Mouse (Mus musculus) intestine, embryonic 16.5 days (tissue): ENCODE measurements around the gene Rpap2. TPM values are rescaled to one million over a fixed set of nuclear protein-coding genes. Genes with fewer than 3 reads are reported as not detected.

Source experiments
- ATAC-seq: fragments of 200-750 bp; cut with Nextera tagmentation; 2 replicates; pipeline ENCODE4 v1.8.0; 2017; ENCODE audit warnings: moderate TSS enrichment, moderate library complexity
- H3K27ac ChIP-seq: fragments of 300-500 bp; sonication (generic); 2 replicates; pipeline ENCODE4 v1.5.1; 2014; ENCODE audit warnings: mild to moderate bottlenecking, low read length
- H3K27me3 ChIP-seq: fragments of 300-500 bp; sonication (generic); replicated peaks from 2 replicates; pipeline ENCODE4 v1.6.1; 2014; ENCODE audit warnings: low read length, control low read depth, mixed read lengths; ENCODE audit not compliant: control insufficient read depth, insufficient read depth
- H3K36me3 ChIP-seq: fragments of 300-500 bp; sonication (generic); 2 replicates; pipeline ENCODE4 v1.6.1; 2014; ENCODE audit warnings: low read length, control low read depth; ENCODE audit not compliant: control insufficient read depth, insufficient read depth
- H3K4me1 ChIP-seq: fragments of 300-500 bp; sonication (generic); 2 replicates; pipeline ENCODE4 v1.6.1; 2014; ENCODE audit warnings: low read length, control low read depth, mixed read lengths; ENCODE audit not compliant: control insufficient read depth, insufficient read depth
- H3K4me2 ChIP-seq: fragments of 300-500 bp; sonication (generic); 2 replicates; pipeline ENCODE4 v1.6.1; 2014; ENCODE audit warnings: low read depth, low read length, control low read depth
- H3K4me3 ChIP-seq: fragments of 300-500 bp; sonication (generic); 2 replicates; pipeline ENCODE4 v1.5.1; 2014; ENCODE audit warnings: mild to moderate bottlenecking, low read length
- H3K9ac ChIP-seq: fragments of 300-500 bp; sonication (generic); 2 replicates; pipeline ENCODE4 v1.6.1; 2014; ENCODE audit warnings: low read depth, low read length
- H3K9me3 ChIP-seq: fragments of 300-500 bp; sonication (generic); 2 replicates; pipeline ENCODE4 v1.6.1; 2016; ENCODE audit warnings: low read length, control low read depth; ENCODE audit not compliant: control insufficient read depth
- WGBS: fragments of 180-500 bp; shearing (Covaris S2); extraction: QIAGEN DNeasy Blood & Tissue Kit; methylation state at CpG from one replicate; pipeline ENCODE4 v1.1.7; 2014; 5-methylcytosine and 5-hydroxymethylcytosine counted together
- polyA plus RNA-seq: library from polyadenylated mRNA; unstranded; fragments of >200 nt; fragmentation: Nextera tagmentation; extraction: Ambion mirVana; gene quantifications from 2 replicates; pipeline ENCODE4 v1.2.1, GENCODE M21; 2015

Gene Rpap2
- polyA plus RNA-seq, 1 experiment from 2014 or later, result 13.8 TPM

DNA sequence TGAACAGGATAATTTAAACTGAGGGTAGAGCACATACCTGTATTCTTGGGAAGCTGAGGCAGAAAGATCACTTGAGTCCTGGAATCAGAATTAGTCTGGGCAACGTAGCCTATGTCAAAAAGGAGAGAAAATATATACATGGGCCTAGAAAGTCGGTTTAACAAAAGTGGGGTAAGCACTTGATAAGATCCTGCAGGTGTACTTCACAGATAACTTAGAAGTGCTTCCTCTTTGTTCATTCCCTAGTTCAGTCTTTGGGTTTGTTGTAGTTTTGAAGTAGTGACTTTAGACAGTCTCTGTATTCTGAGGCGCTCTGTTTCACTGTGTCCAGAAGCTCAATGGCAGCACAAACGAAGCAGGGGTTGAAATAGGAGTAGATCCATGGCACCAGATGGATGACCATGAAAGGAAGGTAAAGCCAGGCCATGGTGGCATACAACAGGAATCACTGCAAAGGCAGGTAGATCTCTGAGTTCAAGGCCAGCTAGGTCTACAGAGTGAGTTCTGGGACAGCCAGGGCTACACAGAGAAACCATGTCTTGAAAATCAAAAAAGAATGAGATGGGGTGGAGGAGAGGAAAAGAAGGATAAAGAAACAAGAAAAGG lies 55.0 kb downstream of the Rpap2 start:
- Histone ChIP-seq H3K27me3 (no peaks in the 10 kb centered on the region), H3K9me3 (no peaks in the 10 kb centered on the region), H3K9ac (no peak overlapping the region), H3K36me3 (no peaks in the 10 kb centered on the region), H3K4me1 (0 out of 2 replicates have a peak, but pooled peaks cover 4% of the 10 kb centered on the region), H3K27ac (no peak overlapping the region), H3K4me3 (no peak overlapping the region), H3K4me2 (no peak overlapping the region)
- no peak for ATAC-seq
- WGBS, result 90% methylated on average over 4 of the region's 4 CpGs

DNA sequence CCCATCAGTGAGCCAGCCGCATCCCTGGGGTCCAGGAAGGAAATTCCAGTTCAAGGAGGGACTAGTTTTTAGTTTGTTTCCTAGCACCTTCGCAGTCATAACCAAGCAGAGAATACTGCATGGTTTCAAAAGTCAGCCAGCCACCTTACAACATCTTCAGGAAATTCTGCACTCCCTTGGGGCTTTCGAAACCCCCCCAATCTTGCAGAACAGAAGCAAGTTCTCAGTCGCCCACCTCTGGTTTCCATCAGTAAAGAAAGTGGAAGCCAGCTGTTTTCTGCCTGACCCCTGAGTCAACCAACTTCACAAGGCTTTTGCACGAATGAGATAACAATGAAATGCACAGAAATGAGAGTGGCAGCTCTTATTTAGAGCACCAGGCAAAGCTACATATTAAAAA lies 81.2 kb downstream of the Rpap2 start:
- Histone ChIP-seq H3K36me3 (no peaks in the 10 kb centered on the region), H3K4me2 (no peak overlapping the region), H3K9me3 (no peaks in the 10 kb centered on the region), H3K4me1 (no peaks in the 10 kb centered on the region), H3K9ac (no peak overlapping the region), H3K4me3 (no peak overlapping the region), H3K27ac (no peak overlapping the region), H3K27me3 (no peaks in the 10 kb centered on the region)
- no peak for ATAC-seq
- WGBS, result 66% methylated on average over 5 of the region's 5 CpGs

DNA sequence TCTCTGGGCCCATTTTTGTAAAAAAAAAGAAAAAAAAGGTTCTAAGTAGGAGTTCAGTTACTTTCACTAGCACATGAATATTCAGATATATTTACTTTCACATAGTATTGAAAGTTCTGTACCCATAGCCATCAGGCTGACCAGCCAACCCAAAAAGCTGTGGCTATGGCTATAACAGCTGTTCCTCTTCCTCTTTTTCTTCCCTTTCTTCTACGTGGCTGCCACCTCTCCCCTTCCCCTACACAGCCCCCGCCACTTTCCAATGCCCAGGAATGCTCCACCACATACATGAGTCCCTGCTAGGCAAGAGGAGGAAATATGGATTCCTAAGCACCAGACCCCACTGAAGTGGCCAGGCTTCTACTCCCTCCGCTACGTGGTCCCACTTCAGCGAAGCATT lies 84.1 kb downstream of the Rpap2 start:
- H3K27me3 ChIP-seq, result no peaks in the 10 kb centered on the region
- no peak overlapping the region for H3K27ac ChIP-seq
- no peaks in the 10 kb centered on the region for H3K36me3 ChIP-seq
- H3K9ac ChIP-seq, result no peak overlapping the region
- H3K9me3 ChIP-seq, result no peaks in the 10 kb centered on the region
- no peak overlapping the region for H3K4me3 ChIP-seq
- no peaks in the 10 kb centered on the region for H3K4me1 ChIP-seq
- 84% methylated on average over 5 of the region's 5 CpGs for WGBS
- ATAC-seq, result no peak
- H3K4me2 ChIP-seq, result no peak overlapping the region

DNA sequence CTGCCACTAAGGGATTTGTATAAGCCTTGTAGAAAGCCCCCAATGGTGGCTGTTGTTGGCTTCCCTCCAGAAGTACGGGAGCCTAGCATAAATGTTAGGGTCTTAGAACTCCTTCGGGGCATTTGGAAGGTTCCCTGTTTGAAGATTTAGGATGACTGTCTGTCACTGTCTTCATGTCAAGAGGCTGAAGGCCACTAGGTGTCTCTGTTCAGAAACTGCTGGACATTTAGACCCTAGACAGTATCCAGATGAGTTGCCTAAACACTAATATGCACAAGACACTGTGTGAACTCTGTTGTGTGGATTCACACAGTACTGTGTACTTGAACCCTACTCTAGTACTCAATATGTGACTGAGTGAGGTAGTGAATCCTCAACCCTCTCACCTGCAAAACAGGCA lies 87.2 kb downstream of the Rpap2 start:
- Histone ChIP-seq H3K4me3 (no peak overlapping the region), H3K27me3 (no peaks in the 10 kb centered on the region), H3K27ac (no peak overlapping the region), H3K4me1 (peaks cover 9% of the 10 kb centered on the region), H3K9ac (no peak overlapping the region), H3K36me3 (no peaks in the 10 kb centered on the region), H3K4me2 (no peak overlapping the region), H3K9me3 (no peaks in the 10 kb centered on the region)
- WGBS, result 79% methylated on average over 2 of the region's 2 CpGs
- no peak for ATAC-seq

- peaks cover 9% of the 10 kb centered on the region for H3K4me1 ChIP-seq
- H3K27me3 ChIP-seq, result no peaks in the 10 kb centered on the region
- WGBS, result 92% methylated on average over 5 of the region's 5 CpGs
- H3K27ac ChIP-seq, result no peak overlapping the region
- H3K9me3 ChIP-seq, result no peaks in the 10 kb centered on the region
- H3K9ac ChIP-seq, result no peak overlapping the region
- no peak overlapping the region for H3K4me2 ChIP-seq
- H3K4me3 ChIP-seq, result no peak overlapping the region
- no peaks in the 10 kb centered on the region for H3K36me3 ChIP-seq
- ATAC-seq, result no peak
These were observed 90.0 kb downstream of the Rpap2 start for GRCm38 (mm10) chr5:107687161-107687560.

DNA sequence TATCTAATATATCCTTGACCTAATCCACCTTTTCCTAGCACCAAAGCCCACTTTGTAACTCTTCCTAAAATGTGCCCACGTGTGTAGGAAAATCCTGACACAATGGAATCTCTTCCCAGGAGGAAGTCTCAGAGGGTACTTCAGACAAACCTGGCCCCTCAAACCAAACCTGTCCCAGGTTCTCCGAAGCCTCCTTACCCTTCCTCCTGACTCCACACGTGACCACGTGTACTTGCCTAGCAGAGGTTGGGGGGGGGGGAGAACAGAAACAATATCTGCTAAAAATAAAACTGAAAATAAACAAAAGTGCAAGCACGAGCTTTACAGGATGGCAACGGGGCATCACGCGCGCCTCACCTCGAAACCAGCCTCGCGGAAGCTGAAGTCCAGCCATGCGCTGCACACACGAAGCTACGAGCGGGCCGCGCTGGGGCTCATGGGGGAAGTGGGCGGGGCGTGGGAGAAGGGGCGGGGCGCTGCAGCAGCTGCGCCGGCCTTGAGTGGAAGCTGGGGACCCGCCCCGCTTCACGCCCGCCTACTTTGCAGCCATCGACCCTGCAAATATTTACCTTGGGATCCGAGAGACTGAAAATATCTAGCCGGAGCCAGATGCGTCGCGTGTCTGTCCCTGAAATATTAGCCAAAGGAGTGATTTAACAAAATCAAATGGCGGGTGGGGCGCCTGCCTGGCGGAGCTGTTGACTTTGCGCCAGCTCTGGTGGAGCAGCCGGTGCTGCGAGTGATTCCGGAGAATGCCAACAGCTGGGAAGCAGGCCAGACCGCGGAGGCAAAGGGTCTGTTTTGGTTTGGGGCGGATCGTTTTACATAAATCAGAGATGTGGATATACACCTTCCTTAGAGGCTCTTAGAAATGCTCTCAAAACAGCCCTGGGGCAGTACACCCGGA lies 90.7 kb downstream of the Rpap2 start:
- no peak overlapping the region for H3K27ac ChIP-seq
- WGBS, result 11% methylated on average over 46 of the region's 46 CpGs
- H3K9ac ChIP-seq, result peak overlapping the region; percentile 46

DNA sequence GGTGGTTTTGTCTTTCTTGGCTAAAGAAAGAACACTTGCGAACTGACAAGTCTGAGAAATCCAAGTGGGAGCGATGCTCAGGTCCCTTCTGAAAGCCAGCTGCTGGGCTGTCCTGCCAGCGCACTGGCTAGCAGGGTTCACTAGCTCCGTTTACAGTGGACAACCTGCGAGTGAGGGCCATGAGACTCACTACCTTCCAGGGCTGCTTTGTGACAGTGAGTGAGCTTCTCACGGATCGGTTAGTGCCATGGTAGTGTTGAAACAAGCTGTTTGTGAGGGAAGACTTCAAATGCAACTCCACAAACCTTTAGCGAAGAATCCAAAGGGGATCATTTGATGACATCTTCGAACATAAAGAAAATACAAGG lies 91.3 kb downstream of the Rpap2 start:
- H3K27me3 ChIP-seq, result no peaks in the 10 kb centered on the region
- peaks cover 9% of the 10 kb centered on the region for H3K4me1 ChIP-seq
- peak overlapping the region; percentile 56 for H3K4me3 ChIP-seq
- H3K9ac ChIP-seq, result peak overlapping the region; percentile 46
- peak overlapping the region; percentile 73 for H3K4me2 ChIP-seq
- no peaks in the 10 kb centered on the region for H3K9me3 ChIP-seq
- peak; percentile 48; the same call in 1 of the 2 replicates for ATAC-seq
- 13% methylated on average over 9 of the region's 9 CpGs for WGBS
- no peaks in the 10 kb centered on the region for H3K36me3 ChIP-seq
- no peak overlapping the region for H3K27ac ChIP-seq

More for the DNA sequence above, 90.7 kb downstream of the Rpap2 start:
- peak; percentile 95 for ATAC-seq
- Histone ChIP-seq H3K4me3 (peak overlapping the region; percentile 56), H3K4me2 (peak overlapping the region; percentile 73), H3K9me3 (no peaks in the 10 kb centered on the region), H3K4me1 (peaks cover 9% of the 10 kb centered on the region), H3K27me3 (no peaks in the 10 kb centered on the region), H3K36me3 (no peaks in the 10 kb centered on the region)

GRCm38 (mm10) chr5:107695019-107695418 lies 97.8 kb downstream of the Rpap2 start:
- Histone ChIP-seq H3K27ac (no peak overlapping the region), H3K4me3 (no peak overlapping the region), H3K4me2 (no peak overlapping the region), H3K27me3 (no peaks in the 10 kb centered on the region), H3K36me3 (no peaks in the 10 kb centered on the region), H3K9ac (no peak overlapping the region), H3K4me1 (no peaks in the 10 kb centered on the region), H3K9me3 (no peaks in the 10 kb centered on the region; the same call in 1 of the 2 replicates)
- ATAC-seq, result no peak
- 80% methylated on average over 3 of the region's 3 CpGs for WGBS

- Histone ChIP-seq H3K27me3 (no peaks in the 10 kb centered on the region), H3K9ac (no peak overlapping the region), H3K9me3 (no peaks in the 10 kb centered on the region; the same call in 1 of the 2 replicates), H3K36me3 (no peaks in the 10 kb centered on the region), H3K4me3 (no peak overlapping the region), H3K4me2 (no peak overlapping the region), H3K27ac (no peak overlapping the region), H3K4me1 (no peaks in the 10 kb centered on the region)
- no peak for ATAC-seq
- WGBS, result 78% methylated on average over 8 of the region's 8 CpGs
These were observed 101.7 kb downstream of the Rpap2 start for GRCm38 (mm10) chr5:107698888-107699287.
